Mouse (Mus musculus): ENCODE results near the gene Cutc. TPM values are rescaled to one million over a fixed set of nuclear protein-coding genes. Genes with fewer than 3 reads are reported as not detected.

Gene Cutc
- total RNA-seq, 4 experiments from 2014 or later = 15.2 to 22.9 (median 17.6) TPM

DNA sequence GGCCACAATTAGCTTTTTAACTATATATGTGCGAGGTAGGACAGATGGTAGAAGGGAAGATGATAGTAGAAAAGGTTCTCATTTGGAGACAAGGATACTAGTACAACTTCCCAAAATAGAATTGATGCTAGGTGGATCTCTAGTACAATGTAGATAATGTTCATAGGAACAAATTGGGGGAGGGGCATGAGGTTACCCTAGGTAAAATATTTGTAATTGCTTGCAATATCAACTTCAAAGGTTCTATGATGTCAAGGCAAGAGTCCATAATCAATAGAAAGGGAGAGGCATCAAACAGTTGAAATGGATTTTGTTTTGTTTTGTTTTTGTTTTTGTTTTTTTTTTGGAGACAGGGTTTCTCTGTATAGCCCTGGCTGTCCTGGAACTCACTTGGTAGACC is 41.2 kb downstream of the Cutc start:
- no peak for DNase-seq (ENCODE audit: low spot score in 2 of 2)

GRCm38 (mm10) chr19:43795511-43795910 is 42.7 kb downstream of the Cutc start:
- no peak for DNase-seq (ENCODE audit: low spot score in 2 of 2)

DNA sequence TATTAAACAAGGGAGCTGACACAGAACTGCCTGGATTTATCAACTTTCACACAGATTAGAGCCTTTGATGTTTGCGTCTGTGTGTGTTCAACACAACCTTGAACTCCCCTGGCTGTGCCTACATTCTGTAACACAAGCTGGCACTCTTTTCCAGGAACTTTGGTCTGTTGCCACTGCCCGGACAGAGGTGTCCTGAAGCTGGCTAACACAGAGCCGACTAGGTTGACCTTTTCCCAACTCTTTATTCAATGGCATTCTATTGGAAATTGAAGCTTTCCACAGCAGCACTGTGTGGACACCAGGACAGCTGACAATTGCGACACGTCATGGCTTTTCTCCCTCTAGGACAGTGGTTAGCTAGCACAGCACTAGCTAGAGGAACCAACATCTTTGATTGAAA is 44.4 kb downstream of the Cutc start:
- DNase-seq (ENCODE audit: low spot score in 2 of 2) = no peak

- no peak for DNase-seq (ENCODE audit: low spot score in 2 of 2)
Measured at GRCm38 (mm10) chr19:43801427-43802051, 48.7 kb downstream of the Cutc start.

- DNase-seq (ENCODE audit: low spot score in 2 of 2) = no peak
Measured at GRCm38 (mm10) chr19:43803866-43804265, 51.1 kb downstream of the Cutc start.

GRCm38 (mm10) chr19:43809331-43809730 is 56.5 kb downstream of the Cutc start:
- DNase-seq (ENCODE audit: low spot score in 2 of 2) = no peak

GRCm38 (mm10) chr19:43811419-43811818 is 58.6 kb downstream of the Cutc start:
- no peak for DNase-seq (ENCODE audit: low spot score in 2 of 2)

DNA sequence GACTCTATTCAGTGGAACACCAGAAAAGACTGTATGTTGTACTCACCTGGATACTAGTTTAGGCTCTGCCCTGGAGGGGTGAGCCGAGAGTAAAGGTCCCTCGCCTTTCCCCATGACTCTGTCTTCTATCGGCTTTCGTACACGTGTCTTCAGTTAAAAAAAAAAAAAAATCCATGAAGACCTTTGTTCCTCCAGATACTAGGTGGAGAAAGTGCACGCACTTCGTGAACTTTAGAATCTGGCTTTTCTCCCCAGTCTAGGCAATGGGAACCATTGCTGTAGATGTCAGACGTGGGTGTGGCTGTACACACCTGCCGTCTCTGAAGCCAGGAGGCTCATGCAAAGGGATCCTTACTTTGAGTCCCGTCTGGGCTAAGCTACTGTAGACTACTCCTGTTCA is 60.5 kb downstream of the Cutc start:
- no peak for DNase-seq (ENCODE audit: low spot score in 2 of 2)

DNA sequence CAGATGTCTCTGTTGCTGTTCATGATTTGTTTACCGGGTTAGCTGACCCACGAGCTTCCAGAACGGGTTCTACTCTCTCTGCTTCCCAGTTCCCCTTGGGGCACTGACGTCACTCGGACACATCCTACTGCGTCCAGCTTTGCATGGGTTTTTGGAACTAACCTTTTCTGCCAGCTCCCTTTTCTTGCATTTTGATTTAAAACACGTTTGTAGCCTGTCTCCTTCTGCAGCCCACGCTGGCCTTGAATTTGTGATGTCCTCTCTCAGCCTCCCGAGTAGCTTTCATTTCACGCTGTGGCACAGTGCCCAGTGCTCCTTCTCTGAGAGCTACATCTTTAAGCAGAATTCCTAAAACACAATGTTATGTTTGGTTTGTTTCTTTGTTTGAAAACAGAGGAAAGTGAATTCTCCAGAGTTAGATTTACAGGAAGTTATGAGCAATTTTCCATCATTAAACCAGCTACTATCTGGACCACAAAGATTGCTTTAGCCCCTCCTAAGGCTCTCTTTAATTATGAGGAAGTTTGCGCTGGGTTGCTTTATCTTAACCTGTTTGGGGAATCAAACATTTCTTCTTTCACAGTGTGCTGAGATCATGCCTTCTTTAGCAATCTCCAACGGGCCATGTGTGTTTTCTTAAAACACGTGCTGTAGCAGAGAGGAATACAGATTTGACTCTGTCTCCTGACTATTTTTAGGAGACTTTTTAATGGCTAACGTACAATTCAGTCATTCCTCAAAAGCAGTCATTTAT is 63.0 kb downstream of the Cutc start:
- DNase-seq (ENCODE audit: low spot score in 2 of 2) = no peak

Other genes with a start within 250 kb of the Cutc start
- 100 to 1,000 TPM; 284 to 461 (median 369) TPM for gene Got1, start 228.4 kb upstream of the Cutc start, total RNA-seq (2022)
- gene Nkx2-3, start 140.7 kb upstream of the Cutc start, total RNA-seq (2022) = not detected
- gene Slc25a28, start 78.1 kb upstream of the Cutc start, total RNA-seq (2022) = 10 to 100 TPM; 26.4 to 36.4 (median 31.5) TPM
- 1 to 10 TPM in 2 of 4 experiments, under 1 TPM in 2; 0.67 to 1.1 (median 0.92) TPM for gene Entpd7, start 63.3 kb upstream of the Cutc start, total RNA-seq (2022)
- gene Cox15, start within 50 bp of the Cutc start, total RNA-seq (2022) = 10 to 100 TPM; 11.2 to 15.1 (median 13.3) TPM
- gene Abcc2, start 29.2 kb downstream of the Cutc start, total RNA-seq (2022) = under 1 TPM in 1 of 4 experiments, not detected in 3; 0.11 TPM
- 10 to 100 TPM; 10.9 to 13.2 (median 12.2) TPM for gene Dnmbp, start 187.2 kb downstream of the Cutc start, total RNA-seq (2022)
- gene Cpn1, start 233.6 kb downstream of the Cutc start, total RNA-seq (2022) = under 1 TPM in 3 of 4 experiments, not detected in 1; 0.16 to 0.31 (median 0.17) TPM